19 mouse cellular contexts compared by ENCODE assay signal in genomic region chr17:73972648-73973047, GRCm38 (mm10).
"Had no signal": no experiment of that assay in that cellular context is flagged by ENCODE, and none has a peak within 500 bp of the region (broad histone marks: within the 10 kb centered on the region; RNA-seq: fewer than 3 reads in every experiment).

No protein-coding gene starts in this region.

- H3K4me1 ChIP-seq: liver, embryonic 15.5 days; midbrain, embryonic 10.5 days; midbrain, embryonic 12.5 days; neural tube, embryonic 13.5 days; neural tube, embryonic 15.5 days had no signal

- H3K27ac ChIP-seq: liver, embryonic 15.5 days; lung, embryonic 15.5 days; midbrain, embryonic 10.5 days; midbrain, embryonic 12.5 days; neural tube, embryonic 13.5 days; neural tube, embryonic 15.5 days had no signal

- H3K36me3 ChIP-seq: liver, embryonic 15.5 days; lung, embryonic 15.5 days; midbrain, embryonic 10.5 days; midbrain, embryonic 12.5 days; neural tube, embryonic 13.5 days; neural tube, embryonic 15.5 days had no signal

- DNase-seq: liver, postnatal 0 days; lung, adult 2 months; lung, postnatal 14 days; lung, postnatal 36 days; midbrain, embryonic 14.5 days; right cerebral cortex, postnatal 14 days; spleen, adult 18-20 months; thymus, adult 18-20 months; thymus, postnatal 14 days; thymus, postnatal 36 days had no signal

- H3K4me3 ChIP-seq: liver, embryonic 15.5 days; lung, embryonic 15.5 days; midbrain, embryonic 10.5 days; midbrain, embryonic 12.5 days; myocyte; neural tube, embryonic 13.5 days; neural tube, embryonic 15.5 days had no signal

- H3K9ac ChIP-seq: liver, embryonic 15.5 days; liver, postnatal 0 days; lung, embryonic 15.5 days; midbrain, embryonic 12.5 days; neural tube, embryonic 13.5 days; neural tube, embryonic 15.5 days had no signal

- H3K4me2 ChIP-seq: liver, embryonic 15.5 days; lung, embryonic 15.5 days; midbrain, embryonic 12.5 days; neural tube, embryonic 13.5 days; neural tube, embryonic 15.5 days had no signal

- H3K27me3 ChIP-seq: liver, embryonic 15.5 days; lung, embryonic 15.5 days; midbrain, embryonic 12.5 days; neural tube, embryonic 13.5 days; neural tube, embryonic 15.5 days had no signal

- ATAC-seq: liver, postnatal 0 days; lung, postnatal 0 days; midbrain, embryonic 16.5 days had no signal

- H3K9me3 ChIP-seq: liver, embryonic 15.5 days; lung, embryonic 15.5 days; midbrain, embryonic 10.5 days; midbrain, embryonic 12.5 days; neural tube, embryonic 13.5 days; neural tube, embryonic 15.5 days had no signal
